Mouse (Mus musculus): ENCODE measurements around the gene Zfand4. TPM values are rescaled to one million over a fixed set of nuclear protein-coding genes. Genes with fewer than 3 reads are reported as not detected.

The Zfand4 gene
- polyA plus RNA-seq, 1 experiment from 2014 or later, result 6.9 TPM

- Histone ChIP-seq H3K4me3 (peak overlapping the region; percentile 20), H3K4me2 (replicated peaks) (peak overlapping the region; percentile 52), H3K27me3 (no peaks in the 10 kb centered on the region), H3K36me3 (peaks cover 12% of the 10 kb centered on the region), H3K9me3 (no peaks in the 10 kb centered on the region), H3K9ac (no peak overlapping the region), H3K27ac (no peak overlapping the region), H3K4me1 (peaks cover 14% of the 10 kb centered on the region)
- WGBS, result 19% methylated on average over 11 of the region's 11 CpGs
- no peak for ATAC-seq (ENCODE audit: low FRiP score, low read depth)
Measured at GRCm38 (mm10) chr6:116266273-116267109, 2.5 kb downstream of the Zfand4 start.

DNA sequence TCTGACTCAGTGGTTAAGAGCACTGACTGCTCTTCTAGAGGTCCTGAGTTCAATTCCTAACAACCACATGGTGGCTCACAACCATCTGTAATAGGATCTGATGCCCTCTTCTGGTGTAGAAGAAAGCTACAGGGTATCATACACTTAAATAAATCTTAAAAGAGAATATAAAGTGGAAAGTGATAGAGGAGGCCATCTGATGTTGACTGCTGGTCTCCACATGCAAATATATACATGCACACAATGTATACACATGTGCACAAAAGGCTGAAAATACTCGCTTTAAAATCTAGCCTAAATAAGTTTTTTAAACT is 3.0 kb downstream of the Zfand4 start:
- Histone ChIP-seq H3K36me3 (peaks cover 7% of the 10 kb centered on the region), H3K9ac (no peak overlapping the region), H3K4me3 (no peak overlapping the region), H3K27me3 (no peaks in the 10 kb centered on the region), H3K4me2 (replicated peaks) (no peak overlapping the region), H3K4me1 (peaks cover 14% of the 10 kb centered on the region), H3K27ac (no peak overlapping the region), H3K9me3 (no peaks in the 10 kb centered on the region)
- no peak for ATAC-seq (ENCODE audit: low FRiP score, low read depth)
- WGBS, result 92% methylated on average over 1 of the region's 1 CpGs

DNA sequence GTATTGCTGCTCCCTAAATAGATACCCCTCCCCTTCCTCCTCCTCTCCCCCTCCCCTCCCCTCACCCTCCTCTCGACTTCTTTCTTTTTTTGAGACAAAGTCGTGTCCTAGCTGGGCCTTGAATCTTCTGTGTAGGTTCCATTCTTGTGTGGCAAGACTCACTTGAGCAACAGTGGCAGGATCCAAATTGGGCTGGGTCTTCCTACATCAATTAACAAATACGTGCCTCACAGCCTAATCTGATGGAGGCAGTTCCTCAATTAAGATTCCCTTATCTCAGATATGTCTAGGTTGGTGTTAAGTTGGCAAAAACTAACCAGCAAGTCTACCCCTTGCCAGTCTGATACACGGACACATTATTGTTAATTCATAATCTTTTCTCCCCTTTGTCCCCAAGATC is 11.7 kb downstream of the Zfand4 start:
- 75% methylated on average over 4 of the region's 4 CpGs for WGBS
- no peak overlapping the region for H3K27ac ChIP-seq
- no peak overlapping the region for H3K4me2 ChIP-seq (replicated peaks)
- 0 out of 2 replicates have a peak, but pooled peaks cover 2% of the 10 kb centered on the region for H3K36me3 ChIP-seq
- no peak overlapping the region for H3K9ac ChIP-seq
- no peaks in the 10 kb centered on the region for H3K27me3 ChIP-seq
- ATAC-seq (ENCODE audit: low FRiP score, low read depth), result no peak
- H3K4me1 ChIP-seq, result no peaks in the 10 kb centered on the region
- H3K4me3 ChIP-seq, result no peak overlapping the region
- no peaks in the 10 kb centered on the region for H3K9me3 ChIP-seq

GRCm38 (mm10) chr6:116278679-116279317 is 14.8 kb downstream of the Zfand4 start:
- Histone ChIP-seq H3K9ac (no peak overlapping the region), H3K4me1 (no peaks in the 10 kb centered on the region), H3K9me3 (no peaks in the 10 kb centered on the region), H3K4me2 (replicated peaks) (no peak overlapping the region), H3K36me3 (0 out of 2 replicates have a peak, but pooled peaks cover 5% of the 10 kb centered on the region), H3K27ac (no peak overlapping the region), H3K27me3 (no peaks in the 10 kb centered on the region), H3K4me3 (no peak overlapping the region)
- WGBS, result 72% methylated on average over 5 of the region's 5 CpGs
- ATAC-seq (ENCODE audit: low FRiP score, low read depth), result no peak

DNA sequence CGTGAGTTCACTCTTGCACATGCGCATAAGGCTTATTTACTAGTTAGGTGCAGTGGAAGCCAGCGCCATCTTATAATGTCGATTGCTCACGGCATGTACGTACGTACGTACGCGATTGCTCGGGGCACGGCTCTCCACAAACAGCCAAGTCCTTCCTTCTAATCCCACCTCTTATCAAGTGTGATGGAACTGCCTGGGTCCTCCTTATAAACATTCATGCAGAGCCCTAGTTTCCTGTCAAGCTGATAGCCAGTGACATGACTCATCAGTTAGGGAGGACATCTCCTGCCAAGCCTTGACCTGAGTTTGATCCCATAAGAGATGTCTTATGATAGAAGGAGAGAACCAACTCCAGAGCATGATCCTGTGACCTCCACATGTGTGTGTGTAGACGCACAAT is 17.0 kb downstream of the Zfand4 start:
- no peaks in the 10 kb centered on the region for H3K9me3 ChIP-seq
- H3K36me3 ChIP-seq, result 0 out of 2 replicates have a peak, but pooled peaks cover 5% of the 10 kb centered on the region
- H3K27ac ChIP-seq, result no peak overlapping the region
- no peak overlapping the region for H3K4me2 ChIP-seq (replicated peaks)
- no peak overlapping the region for H3K9ac ChIP-seq
- ATAC-seq (ENCODE audit: low FRiP score, low read depth), result no peak
- WGBS, result 95% methylated on average over 13 of the region's 13 CpGs
- no peaks in the 10 kb centered on the region for H3K4me1 ChIP-seq
- H3K4me3 ChIP-seq, result no peak overlapping the region
- H3K27me3 ChIP-seq, result no peaks in the 10 kb centered on the region

- 0 out of 2 replicates have a peak, but pooled peaks cover 3% of the 10 kb centered on the region for H3K36me3 ChIP-seq
- H3K4me1 ChIP-seq, result no peaks in the 10 kb centered on the region
- H3K4me3 ChIP-seq, result no peak overlapping the region
- ATAC-seq (ENCODE audit: low FRiP score, low read depth), result no peak
- H3K27me3 ChIP-seq, result no peaks in the 10 kb centered on the region
- H3K27ac ChIP-seq, result no peak overlapping the region
- no peaks in the 10 kb centered on the region for H3K9me3 ChIP-seq
- WGBS, result 55% methylated on average over 4 of the region's 4 CpGs
- no peak overlapping the region for H3K4me2 ChIP-seq (replicated peaks)
- no peak overlapping the region for H3K9ac ChIP-seq
Measured at GRCm38 (mm10) chr6:116282546-116282945, 18.5 kb downstream of the Zfand4 start.

DNA sequence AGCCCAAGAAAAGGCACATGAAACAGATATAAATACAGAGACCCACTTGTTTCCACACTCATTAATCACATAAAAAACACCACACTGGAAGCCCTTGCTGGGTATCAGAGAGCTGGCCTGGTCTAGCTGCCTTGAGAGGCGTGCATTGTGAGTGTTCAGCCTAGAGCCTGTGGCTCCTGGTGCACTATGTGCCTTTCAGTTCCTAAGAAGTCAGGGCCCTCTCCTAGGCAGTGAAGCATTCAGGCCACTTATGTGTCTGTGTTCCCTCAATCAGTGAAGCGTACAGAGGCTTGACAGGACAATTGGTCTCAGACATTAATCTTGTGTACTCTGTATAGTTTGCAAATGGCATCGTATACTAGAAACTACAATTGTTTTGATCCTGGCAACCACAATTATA is 19.3 kb downstream of the Zfand4 start:
- H3K4me2 ChIP-seq (replicated peaks), result no peak overlapping the region
- H3K27me3 ChIP-seq, result no peaks in the 10 kb centered on the region
- H3K9ac ChIP-seq, result no peak overlapping the region
- H3K4me1 ChIP-seq, result no peaks in the 10 kb centered on the region
- no peak for ATAC-seq (ENCODE audit: low FRiP score, low read depth)
- H3K27ac ChIP-seq, result no peak overlapping the region
- no peak overlapping the region for H3K4me3 ChIP-seq
- H3K36me3 ChIP-seq, result 0 out of 2 replicates have a peak, but pooled peaks cover 3% of the 10 kb centered on the region
- no peaks in the 10 kb centered on the region for H3K9me3 ChIP-seq
- 80% methylated on average over 3 of the region's 3 CpGs for WGBS

GRCm38 (mm10) chr6:116286321-116286720 is 22.3 kb downstream of the Zfand4 start:
- Histone ChIP-seq H3K36me3 (no peaks in the 10 kb centered on the region), H3K27ac (no peak overlapping the region), H3K4me2 (replicated peaks) (no peak overlapping the region), H3K4me3 (no peak overlapping the region), H3K9me3 (no peaks in the 10 kb centered on the region), H3K4me1 (no peaks in the 10 kb centered on the region), H3K9ac (no peak overlapping the region), H3K27me3 (no peaks in the 10 kb centered on the region)
- 90% methylated on average over 4 of the region's 4 CpGs for WGBS
- ATAC-seq (ENCODE audit: low FRiP score, low read depth), result no peak

DNA sequence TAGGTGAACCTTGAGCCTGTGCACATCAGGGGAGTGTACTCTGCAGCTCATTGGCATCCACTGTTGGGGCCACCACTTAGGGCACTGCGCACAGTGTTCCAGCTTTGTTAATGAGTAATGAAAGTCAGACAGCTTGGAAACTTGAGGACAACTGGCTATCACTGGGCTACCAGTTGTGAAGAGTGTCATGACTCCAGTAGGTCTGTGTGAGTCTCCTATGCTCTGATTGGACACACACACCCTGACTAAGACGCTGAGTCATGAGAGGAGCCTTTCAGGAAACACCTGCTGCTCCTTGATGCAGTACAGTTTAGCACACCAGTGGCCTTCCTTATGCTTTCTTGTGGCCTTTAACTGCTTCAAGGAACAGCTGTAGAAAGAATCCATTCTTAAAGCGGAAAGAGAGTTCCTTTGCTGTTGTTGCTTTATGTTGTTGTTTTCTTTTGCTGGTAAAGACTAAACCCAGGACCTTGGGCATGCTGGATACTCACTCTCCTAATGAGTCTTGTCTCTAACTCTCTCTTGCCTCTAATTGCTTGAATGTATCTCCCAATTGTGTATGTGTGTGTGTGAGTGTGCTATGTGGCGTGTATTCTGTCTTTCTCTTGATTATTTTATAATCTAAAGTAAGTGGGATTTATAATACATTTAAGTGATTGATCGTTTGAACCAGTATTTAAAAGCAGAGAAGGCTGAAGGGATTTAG is 23.0 kb downstream of the Zfand4 start:
- no peaks in the 10 kb centered on the region for H3K27me3 ChIP-seq
- 79% methylated on average over 5 of the region's 5 CpGs for WGBS

DNA sequence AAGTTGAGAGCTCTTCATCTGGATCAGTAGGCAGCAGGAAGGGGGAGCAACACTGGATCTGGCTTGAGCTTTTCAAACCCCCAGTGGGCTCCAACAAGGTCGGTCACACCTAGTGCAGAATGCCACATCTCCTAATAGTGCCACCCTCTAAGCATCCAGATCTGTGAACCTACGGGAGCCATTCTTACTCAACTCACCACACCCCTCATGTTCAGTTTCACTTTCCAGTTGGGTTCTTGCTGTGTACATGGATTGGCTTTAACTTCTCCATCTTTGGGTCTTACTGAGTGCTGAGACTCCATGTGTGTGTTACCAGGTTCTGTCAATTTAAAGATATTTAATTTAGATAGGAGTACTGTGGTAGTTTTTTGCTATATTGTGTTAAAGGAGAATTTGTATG is 47.4 kb downstream of the Zfand4 start:
- Histone ChIP-seq H3K9me3 (no peaks in the 10 kb centered on the region), H3K4me3 (no peak overlapping the region), H3K27ac (no peak overlapping the region), H3K27me3 (no peaks in the 10 kb centered on the region), H3K36me3 (no peaks in the 10 kb centered on the region), H3K4me1 (no peaks in the 10 kb centered on the region; the same call in 1 of the 2 replicates), H3K4me2 (replicated peaks) (no peak overlapping the region), H3K9ac (no peak overlapping the region)
- 89% methylated on average over 2 of the region's 2 CpGs for WGBS
- ATAC-seq (ENCODE audit: low FRiP score, low read depth), result no peak

More for the DNA sequence above, 23.0 kb downstream of the Zfand4 start:
- H3K4me2 ChIP-seq (replicated peaks), result no peak overlapping the region
- no peaks in the 10 kb centered on the region for H3K4me1 ChIP-seq
- ATAC-seq (ENCODE audit: low FRiP score, low read depth), result no peak
- no peak overlapping the region for H3K27ac ChIP-seq
- H3K36me3 ChIP-seq, result no peaks in the 10 kb centered on the region
- H3K9ac ChIP-seq, result no peak overlapping the region
- H3K9me3 ChIP-seq, result no peaks in the 10 kb centered on the region
- no peak overlapping the region for H3K4me3 ChIP-seq

DNA sequence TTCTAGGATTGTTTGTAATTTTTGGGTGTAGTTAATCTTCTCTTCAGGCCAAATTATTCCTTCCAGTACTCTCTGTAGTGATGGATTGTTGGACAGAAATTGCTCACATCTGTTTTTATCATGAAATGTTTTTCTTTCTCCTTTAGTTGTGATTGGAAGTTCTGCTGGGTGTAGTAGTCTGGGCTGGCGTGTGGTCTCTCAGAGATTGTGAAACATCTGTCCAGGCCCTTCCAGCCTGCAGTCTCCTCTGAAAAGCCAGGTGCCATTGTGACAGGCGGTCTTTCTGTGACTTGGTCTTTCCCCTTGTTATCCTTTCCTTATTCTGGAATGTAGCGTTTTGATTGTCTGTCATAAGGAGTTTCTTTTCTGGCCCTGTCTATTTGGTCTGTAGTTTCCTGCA is 55.2 kb downstream of the Zfand4 start:
- whole genome bisulfite sequencing, result 79% methylated on average over 3 of the region's 3 CpGs
- Histone ChIP-seq H3K4me1 (no peaks in the 10 kb centered on the region; the same call in 1 of the 2 replicates), H3K4me2 (replicated peaks) (no peak overlapping the region), H3K27me3 (no peaks in the 10 kb centered on the region), H3K4me3 (no peak overlapping the region), H3K9ac (no peak overlapping the region), H3K36me3 (no peaks in the 10 kb centered on the region), H3K27ac (no peak overlapping the region), H3K9me3 (no peaks in the 10 kb centered on the region)
- ATAC-seq (ENCODE audit: low FRiP score, low read depth), result no peak

- no peaks in the 10 kb centered on the region for H3K9me3 ChIP-seq
- H3K36me3 ChIP-seq, result no peaks in the 10 kb centered on the region
- H3K27ac ChIP-seq, result no peak overlapping the region
- H3K9ac ChIP-seq, result no peak overlapping the region
- no peak overlapping the region for H3K4me3 ChIP-seq
- no peak overlapping the region for H3K4me2 ChIP-seq (replicated peaks)
- H3K4me1 ChIP-seq, result no peaks in the 10 kb centered on the region
- no peak for ATAC-seq (ENCODE audit: low FRiP score, low read depth)
- no peaks in the 10 kb centered on the region for H3K27me3 ChIP-seq
- WGBS, result 82% methylated on average over 3 of the region's 3 CpGs
Measured at GRCm38 (mm10) chr6:116326641-116327040, 62.6 kb downstream of the Zfand4 start.
